ENCODE assay signal across 9 mouse cellular contexts in the genomic region with DNA sequence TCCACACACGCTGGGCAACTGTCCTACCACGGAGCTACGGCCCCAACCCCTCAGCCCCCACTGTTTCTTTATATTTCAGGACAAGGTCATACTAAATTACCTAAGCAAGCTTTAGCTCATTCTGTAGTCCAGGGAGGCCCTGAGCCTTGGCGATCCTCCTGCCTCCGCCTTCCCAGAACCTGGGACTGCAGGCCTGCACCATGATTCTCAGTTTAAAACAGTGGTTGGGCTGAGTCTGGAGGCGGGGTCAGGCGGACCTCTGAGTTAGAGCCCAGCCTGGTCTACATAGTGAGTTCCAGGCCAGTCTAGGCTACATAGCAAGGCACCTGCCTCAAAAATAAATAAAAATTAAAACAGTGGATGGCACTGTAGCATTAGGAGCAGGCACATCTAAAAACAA. TPM values are rescaled to one million over a fixed set of nuclear protein-coding genes. Genes with fewer than 3 reads are reported as not detected.
DNase-seq lines count a peak whose midpoint lies in the region; ATAC-seq and TF ChIP-seq lines count a peak whose summit lies in the region.
"Had no signal": no experiment of that assay in that cellular context is flagged by ENCODE, and none has a peak within 500 bp of the region (broad histone marks: within the 10 kb centered on the region; RNA-seq: fewer than 3 reads in every experiment).

No protein-coding gene starts in this region.

- DNase-seq in lung, embryonic 14.5 days: peak; percentile 65
- no peak for DNase-seq in lung, postnatal 14 days
- DNase-seq in embryonic facial prominence, embryonic 14.5 days (ENCODE audit: low spot score): peak; percentile 69
- DNase-seq in heart, postnatal 25 days (ENCODE audit: low spot score): peak; percentile 44
- DNase-seq in mesoderm, embryonic 11.5 days (ENCODE audit: low read depth, low spot score): peak; percentile 33
- DNase-seq in c-Kit-positive CD71-positive TER-119-positive erythroid progenitor cells, embryonic 14.5 days (ENCODE audit: low spot score): no peak
- DNase-seq in urinary bladder, adult 2 months (ENCODE audit: low spot score): no peak
- DNase-seq in layer of hippocampus, adult 9-10 months (ENCODE audit: low spot score): no peak

- H3K36me3 ChIP-seq in lung, embryonic 14.5 days (ENCODE audit: insufficient read depth): peaks cover 74% of the 10 kb centered on the region
- H3K36me3 ChIP-seq in embryonic facial prominence, embryonic 14.5 days (ENCODE audit: control insufficient read depth, insufficient read depth, low read length): peaks cover 80% of the 10 kb centered on the region

- H3K9ac ChIP-seq in lung, embryonic 14.5 days: no peak overlapping the region
- no peak overlapping the region for H3K9ac ChIP-seq in embryonic facial prominence, embryonic 14.5 days (ENCODE audit: low read depth, low read length)
- H3K9ac ChIP-seq: neural tube, embryonic 13.5 days had no signal

- H3K4me2 ChIP-seq in lung, embryonic 14.5 days: no peak overlapping the region
- H3K4me2 ChIP-seq in embryonic facial prominence, embryonic 14.5 days (ENCODE audit: low read depth, low read length): no peak overlapping the region
- H3K4me2 ChIP-seq: neural tube, embryonic 13.5 days had no signal

- peak; percentile 67 for ATAC-seq in lung, embryonic 14.5 days (ENCODE audit: insufficient read depth)
- peak; percentile 74 for ATAC-seq in embryonic facial prominence, embryonic 14.5 days (ENCODE audit: low read depth)

- intact Hi-C loops in heart, postnatal 25 days (cut with DNase I): no loop called here

- no peaks in the 10 kb centered on the region for H3K27me3 ChIP-seq in lung, embryonic 14.5 days (ENCODE audit: insufficient read depth, low read length)
- H3K27me3 ChIP-seq in embryonic facial prominence, embryonic 14.5 days (replicated peaks; ENCODE audit: control insufficient read depth, insufficient read depth, low read length): no peaks in the 10 kb centered on the region
- H3K27me3 ChIP-seq: neural tube, embryonic 13.5 days had no signal

- no peak overlapping the region for H3K27ac ChIP-seq in lung, embryonic 14.5 days (ENCODE audit: low read depth)
- H3K27ac ChIP-seq in embryonic facial prominence, embryonic 14.5 days (replicated peaks; ENCODE audit: low read depth, low read length): no peak overlapping the region
- H3K27ac ChIP-seq: neural tube, embryonic 13.5 days had no signal

- WGBS in lung, embryonic 14.5 days: 37% methylated on average over 7 of the region's 7 CpGs
- WGBS in embryonic facial prominence, embryonic 14.5 days: 43% methylated on average over 7 of the region's 7 CpGs

- no peak for TF ChIP-seq CTCF in lung, embryonic 14.5 days (IDR thresholded peaks at IDR 0.05; ENCODE audit: low read depth)

- no peaks in the 10 kb centered on the region for H3K9me3 ChIP-seq in lung, embryonic 14.5 days (ENCODE audit: low read depth, low read length)
- no peaks in the 10 kb centered on the region for H3K9me3 ChIP-seq in embryonic facial prominence, embryonic 14.5 days (ENCODE audit: control insufficient read depth, low read length)
- H3K9me3 ChIP-seq: neural tube, embryonic 13.5 days had no signal

- H3K4me1 ChIP-seq in lung, embryonic 14.5 days (ENCODE audit: insufficient read depth): no peaks in the 10 kb centered on the region
- no peaks in the 10 kb centered on the region for H3K4me1 ChIP-seq in embryonic facial prominence, embryonic 14.5 days (ENCODE audit: control insufficient read depth, insufficient read depth, low read length)
- H3K4me1 ChIP-seq: neural tube, embryonic 13.5 days had no signal

- no peak overlapping the region for H3K4me3 ChIP-seq in lung, embryonic 14.5 days (ENCODE audit: low read depth, low read length)
- H3K4me3 ChIP-seq in embryonic facial prominence, embryonic 14.5 days (ENCODE audit: low read depth, low read length): no peak overlapping the region
- H3K4me3 ChIP-seq: neural tube, embryonic 13.5 days had no signal

RNA-seq across cellular contexts. Expression of gene Gpx3, which starts 19.5 kb away (rescaled TPM):
- 144 and 164 TPM in 2 replicates for polyA plus RNA-seq in lung, embryonic 14.5 days (2014; fragmentation: Nextera tagmentation; extraction: Ambion mirVana)
- 67.7 and 89.8 TPM in 2 replicates for polyA plus RNA-seq in embryonic facial prominence, embryonic 14.5 days (2014; fragmentation: Nextera tagmentation; extraction: Ambion mirVana)
- 100 to 1,000 TPM; 177 to 178 TPM for total RNA-seq in heart, postnatal 25 days (2021)
- 53.0 and 110 TPM in 2 replicates for polyA plus RNA-seq in urinary bladder, adult 2 months (2012; rRNA removed)

RNA-seq across cellular contexts. Expression of gene Tnip1, which starts 40.9 kb away (rescaled TPM):
- 13.2 and 14.3 TPM in 2 replicates for polyA plus RNA-seq in lung, embryonic 14.5 days (2014; fragmentation: Nextera tagmentation; extraction: Ambion mirVana)
- polyA plus RNA-seq in embryonic facial prominence, embryonic 14.5 days (2014; fragmentation: Nextera tagmentation; extraction: Ambion mirVana): 20.4 and 21.0 TPM in 2 replicates
- 10 to 100 TPM; 27.1 to 29.8 TPM for total RNA-seq in heart, postnatal 25 days (2021)
- 19.5 and 25.0 TPM in 2 replicates for polyA plus RNA-seq in urinary bladder, adult 2 months (2012; rRNA removed)

RNA-seq across cellular contexts. Expression of gene Hint1, which starts 55.6 kb away (rescaled TPM):
- 690 and 743 TPM in 2 replicates for polyA plus RNA-seq in lung, embryonic 14.5 days (2014; fragmentation: Nextera tagmentation; extraction: Ambion mirVana)
- polyA plus RNA-seq in embryonic facial prominence, embryonic 14.5 days (2014; fragmentation: Nextera tagmentation; extraction: Ambion mirVana): 583 and 620 TPM in 2 replicates
- 100 to 1,000 TPM; 290 to 301 TPM for total RNA-seq in heart, postnatal 25 days (2021)
- 453 and 489 TPM in 2 replicates for polyA plus RNA-seq in urinary bladder, adult 2 months (2012; rRNA removed)

Comparison
In these comparisons a context has a peak if more than half of its experiments do, and no peak if none do; other contexts are left out.
1. DNase-seq: peak in lung, embryonic 14.5 days (single experiment), embryonic facial prominence, embryonic 14.5 days (single experiment), heart, postnatal 25 days (single experiment) and mesoderm, embryonic 11.5 days (single experiment); none in lung, postnatal 14 days (single experiment), c-Kit-positive CD71-positive TER-119-positive erythroid progenitor cells, embryonic 14.5 days (single experiment), urinary bladder, adult 2 months (single experiment) and layer of hippocampus, adult 9-10 months (single experiment).